Mouse (Mus musculus) small intestine, adult 10 weeks (tissue): ENCODE data around the gene Mrpl40. TPM values are rescaled to one million over a fixed set of nuclear protein-coding genes. Genes with fewer than 3 reads are reported as not detected.

Experiments used
- polyA plus RNA-seq: library from polyadenylated mRNA; stranded (reverse); fragments of 350-450 nt; fragmentation: Illumina TruSeq; extraction: RNeasy Lipid Tissue Mini Kit (QIAGEN cat#74804); gene quantifications from one replicate; pipeline ENCODE4 v1.2.3, GENCODE M21; 2014; ENCODE audit warnings: low replicate concordance

The Mrpl40 gene
- polyA plus RNA-seq: 56.1 TPM

GRCm38 (mm10) chr16:18876442-18877308 is at the start of gene Mrpl40, which contains the start of gene Hira:
Mrpl40 (minus strand) TSS chr16:18876862.
Hira (plus strand) TSS chr16:18877037.

GRCm38 (mm10) chr16:18836468-18837208 is 40.0 kb downstream of the Mrpl40 start, which contains the start of the genes 2510002D24Rik and Gm28539:
2510002D24Rik (plus strand) TSS chr16:18836578.
Gm28539 (plus strand) TSS chr16:18836584.

Other genes starting within 250 kb of the Mrpl40 start
- 2.1 TPM for gene Sept5, start 246.9 kb downstream of the Mrpl40 start, polyA plus RNA-seq
- not detected for gene Cldn5, start 100.0 kb downstream of the Mrpl40 start, polyA plus RNA-seq
- 58.8 TPM for gene Ufd1, start 65.1 kb downstream of the Mrpl40 start, polyA plus RNA-seq
- gene Cdc45, start 64.9 kb downstream of the Mrpl40 start, polyA plus RNA-seq: 2.1 TPM
- 5.1 TPM for gene 2510002D24Rik, start 40.3 kb downstream of the Mrpl40 start, polyA plus RNA-seq
- gene Gm28539, start 40.3 kb downstream of the Mrpl40 start, polyA plus RNA-seq: not detected
- 15.2 TPM for gene Hira, start 175 bp upstream of the Mrpl40 start, polyA plus RNA-seq